Mouse (Mus musculus) liver, embryonic 14.5 days (tissue): ENCODE measurements at regions not wholly inside any gene's neighbourhood (a gene's known extent, or its start where the extent isn't known, plus 50 kb on each side); places are given as distances from the start of the nearest gene placed in this dataset.

Experiments
- ATAC-seq: fragments of 200-750 bp; cut with Nextera tagmentation; 2 replicates; pipeline ENCODE4 v1.8.0; 2017; ENCODE audit warnings: moderate number of reproducible peaks, mild to moderate bottlenecking, moderate library complexity; ENCODE audit not compliant: insufficient read depth
- DNase-seq, 3 experiments: peaks; one replicate each; pipeline ENCODE4 v3.0.0-alpha.2; 2012 to 2013; ENCODE audit warnings: low read depth in 3 of 3, low spot score in 3 of 3
- H3K27ac ChIP-seq: fragments of 300-500 bp; sonication (generic); 2 replicates; pipeline ENCODE4 v1.5.1; 2014; ENCODE audit warnings: moderate library complexity, mild to moderate bottlenecking, control low read depth, inconsistent platforms
- H3K27me3 ChIP-seq: fragments of 300-500 bp; sonication (generic); 2 replicates; pipeline ENCODE4 v1.6.1; 2014; ENCODE audit warnings: mild to moderate bottlenecking, low read length, moderate library complexity; ENCODE audit not compliant: control insufficient read depth, insufficient read depth
- H3K36me3 ChIP-seq: fragments of 300-500 bp; sonication (generic); replicated peaks from 2 replicates; pipeline ENCODE4 v1.6.1; 2014; ENCODE audit warnings: low read depth; ENCODE audit not compliant: control insufficient read depth, insufficient read depth
- H3K4me1 ChIP-seq, 2 experiments: fragments of 200-500 bp in 1 of 2; fragments of 300-500 bp in 1 of 2; sonication (generic) in 1 of 2; replicated peaks; 2 replicates each; pipeline ENCODE4 v1.6.1; 2012 to 2014; ENCODE audit warnings: antibody characterized with exemption in 1 of 2, inconsistent platforms in 1 of 2, low read length in 1 of 2; ENCODE audit not compliant: control insufficient read depth in 2 of 2, insufficient read depth in 2 of 2
- H3K4me2 ChIP-seq: fragments of 300-500 bp; sonication (generic); 2 replicates; pipeline ENCODE4 v1.6.1; 2014; ENCODE audit warnings: low read depth, mild to moderate bottlenecking, control low read depth, moderate library complexity
- H3K4me3 ChIP-seq, 2 experiments: fragments of 200-500 bp in 1 of 2; fragments of 300-500 bp in 1 of 2; sonication (generic) in 1 of 2; 2 replicates each; pipeline ENCODE4 v1.5.1; 2012 to 2014; ENCODE audit warnings: low read depth in 2 of 2, low read length in 2 of 2, mild to moderate bottlenecking in 2 of 2, control low read depth in 1 of 2, inconsistent platforms in 1 of 2, moderate library complexity in 1 of 2; ENCODE audit not compliant: insufficient read depth in 1 of 2
- H3K9ac ChIP-seq: fragments of 300-500 bp; sonication (generic); replicated peaks from 2 replicates; pipeline ENCODE4 v1.6.1; 2014; ENCODE audit warnings: mild to moderate bottlenecking, control low read depth, moderate library complexity
- H3K9me3 ChIP-seq: fragments of 300-500 bp; sonication (generic); 2 replicates; pipeline ENCODE4 v1.6.1; 2016; ENCODE audit warnings: low read length, mixed read lengths; ENCODE audit not compliant: control insufficient read depth
- CTCF ChIP-seq: IDR thresholded peaks from 2 replicates; pipeline ENCODE4 v1.5.1; 2016; ENCODE audit warnings: antibody characterized with exemption, low read depth, control low read depth
- EP300 ChIP-seq: IDR thresholded peaks from 2 replicates; pipeline ENCODE4 v1.6.1; 2016; ENCODE audit warnings: antibody characterized with exemption, low read depth
- WGBS: fragments of 180-500 bp; shearing (Covaris S2); extraction: QIAGEN DNeasy Blood & Tissue Kit; methylation state at CpG from one replicate; pipeline ENCODE4 v1.1.7; 2014; ENCODE audit not compliant: insufficient replicate concordance; 5-methylcytosine and 5-hydroxymethylcytosine counted together

- H3K9me3 ChIP-seq, result no peaks in the 10 kb centered on the region
- H3K4me3 ChIP-seq, result no peak overlapping the region
- H3K9ac ChIP-seq, result no peak overlapping the region
- H3K27ac ChIP-seq, result no peak overlapping the region
- DNase-seq, result no peak
- WGBS, result 68% methylated on average over 9 of the region's 9 CpGs
- H3K36me3 ChIP-seq, result no peaks in the 10 kb centered on the region
- no peak overlapping the region for H3K4me2 ChIP-seq
- H3K27me3 ChIP-seq, result no peaks in the 10 kb centered on the region
- no peaks in the 10 kb centered on the region for H3K4me1 ChIP-seq
- TF ChIP-seq EP300 (no peak), CTCF (no peak)
- ATAC-seq, result no peak
These were observed 342.5 kb upstream of the Tle4 start for GRCm38 (mm10) chr19:14940207-14940952.

GRCm38 (mm10) chr19:14922238-14922637 is 324.4 kb upstream of the Tle4 start:
- Histone ChIP-seq H3K27ac (no peak overlapping the region), H3K27me3 (no peaks in the 10 kb centered on the region), H3K4me1 (no peaks in the 10 kb centered on the region), H3K9ac (no peak overlapping the region), H3K4me2 (no peak overlapping the region), H3K36me3 (no peaks in the 10 kb centered on the region), H3K9me3 (no peaks in the 10 kb centered on the region), H3K4me3 (no peak overlapping the region)
- no peak for TF ChIP-seq CTCF
- TF ChIP-seq EP300, result no peak
- DNase-seq (no peak), ATAC-seq (no peak)
- 57% methylated on average over 1 of the region's 1 CpGs for WGBS

DNA sequence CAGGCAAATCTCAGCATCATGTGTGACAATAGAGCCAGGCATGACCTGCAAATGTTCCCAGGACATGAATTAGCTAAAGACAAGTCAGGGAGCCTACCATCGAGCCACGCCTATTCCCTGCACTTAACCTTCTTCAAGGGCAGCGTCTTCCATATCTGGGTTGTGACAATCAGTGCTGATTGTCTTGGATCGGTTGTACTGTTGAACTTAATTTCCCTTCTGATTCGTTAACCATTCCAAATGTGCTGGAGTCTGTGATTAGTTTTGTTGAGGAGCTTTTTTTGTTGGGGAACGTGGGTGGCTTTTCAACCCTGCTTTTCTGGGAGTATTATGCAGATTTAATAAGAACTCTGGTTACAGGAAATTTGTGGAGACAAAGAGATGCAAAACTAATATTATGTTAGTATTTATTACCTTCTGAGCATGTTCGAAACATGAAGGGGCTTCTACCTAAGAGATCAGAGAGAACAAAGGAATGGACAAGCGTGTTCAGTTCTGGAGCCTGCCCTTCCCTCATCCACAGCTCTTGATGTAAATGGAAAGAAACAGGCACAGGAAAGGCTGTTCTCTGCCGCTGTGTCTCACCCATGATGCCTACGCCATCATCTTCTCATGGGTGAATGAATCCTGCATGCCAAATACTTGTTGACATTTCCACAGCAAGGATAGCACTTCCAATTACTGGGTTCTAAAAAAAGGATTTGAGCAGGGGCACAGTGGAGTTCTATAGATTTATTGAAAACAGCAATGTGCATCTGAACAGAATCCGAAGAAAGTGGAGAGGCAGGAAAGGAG is 313.4 kb upstream of the Tle4 start:
- H3K9me3 ChIP-seq, result no peaks in the 10 kb centered on the region
- H3K27ac ChIP-seq, result no peak overlapping the region
- no peaks in the 10 kb centered on the region for H3K36me3 ChIP-seq
- no peak overlapping the region for H3K4me3 ChIP-seq
- TF ChIP-seq EP300 (no peak), CTCF (no peak)
- DNase-seq (no peak), ATAC-seq (no peak)
- WGBS, result 56% methylated on average over 11 of the region's 11 CpGs
- no peak overlapping the region for H3K9ac ChIP-seq
- H3K4me1 ChIP-seq, result no peaks in the 10 kb centered on the region
- H3K4me2 ChIP-seq, result no peak overlapping the region
- no peaks in the 10 kb centered on the region for H3K27me3 ChIP-seq

DNA sequence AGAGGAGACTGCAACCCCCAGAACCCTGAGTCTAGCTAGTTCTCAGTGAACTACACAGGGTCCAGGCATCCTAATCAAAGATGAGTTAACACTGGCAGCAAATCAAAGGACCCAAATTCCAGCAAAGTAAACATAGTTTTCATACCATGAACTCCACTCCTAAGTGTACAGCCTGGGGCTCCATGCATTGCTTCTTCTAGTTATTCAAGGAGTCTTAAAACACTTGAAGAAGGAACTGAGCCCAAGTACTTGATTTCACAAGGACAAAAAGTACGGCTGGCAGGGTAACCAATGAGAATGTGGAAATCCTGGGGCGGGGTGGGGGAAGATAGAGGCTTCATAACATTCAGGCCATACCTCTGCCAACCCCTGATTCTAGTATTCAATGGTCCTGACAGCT is 297.0 kb upstream of the Tle4 start:
- no peaks in the 10 kb centered on the region for H3K36me3 ChIP-seq
- no peaks in the 10 kb centered on the region for H3K4me1 ChIP-seq
- no peak overlapping the region for H3K4me3 ChIP-seq
- no peak for DNase-seq
- peaks cover 10% of the 10 kb centered on the region for H3K27me3 ChIP-seq
- no peaks in the 10 kb centered on the region for H3K9me3 ChIP-seq
- TF ChIP-seq EP300 (no peak), CTCF (no peak)
- no peak overlapping the region for H3K4me2 ChIP-seq
- WGBS, result 41% methylated on average over 2 of the region's 2 CpGs
- H3K9ac ChIP-seq, result no peak overlapping the region
- no peak overlapping the region for H3K27ac ChIP-seq
- ATAC-seq, result no peak

DNA sequence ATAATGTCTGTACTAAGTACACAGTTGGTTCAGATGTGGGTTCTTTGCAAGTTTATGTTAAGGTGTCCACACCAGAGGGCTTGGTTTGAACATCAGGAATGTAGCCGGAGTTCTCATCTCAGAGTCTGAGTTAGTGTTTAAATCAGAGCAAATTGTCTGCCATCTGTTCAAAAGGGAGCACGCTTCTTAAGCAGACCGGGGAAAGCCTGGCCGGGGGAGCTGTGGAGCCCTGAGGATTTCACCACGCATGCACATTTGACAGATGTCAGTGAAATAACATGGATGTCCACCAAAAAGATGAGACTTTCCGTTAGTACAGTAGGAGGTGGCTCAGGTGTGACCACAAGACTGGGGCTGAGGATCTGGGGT is 294.5 kb upstream of the Tle4 start:
- TF ChIP-seq CTCF (no peak), EP300 (no peak)
- H3K9me3 ChIP-seq, result no peaks in the 10 kb centered on the region
- H3K4me3 ChIP-seq, result no peak overlapping the region
- ATAC-seq (no peak), DNase-seq (no peak)
- no peak overlapping the region for H3K27ac ChIP-seq
- no peaks in the 10 kb centered on the region for H3K4me1 ChIP-seq
- H3K36me3 ChIP-seq, result no peaks in the 10 kb centered on the region
- 60% methylated on average over 6 of the region's 6 CpGs for WGBS
- H3K9ac ChIP-seq, result no peak overlapping the region
- peaks cover 16% of the 10 kb centered on the region for H3K27me3 ChIP-seq
- no peak overlapping the region for H3K4me2 ChIP-seq
